Mouse (Mus musculus) liver, embryonic 13.5 days (tissue): ENCODE data around the gene Eif3k. TPM values are rescaled to one million over a fixed set of nuclear protein-coding genes. Genes with fewer than 3 reads are reported as not detected.

Experiments used
- ATAC-seq: fragments of 200-750 bp; cut with Nextera tagmentation; 2 replicates; pipeline ENCODE4 v1.8.0; 2017; ENCODE audit warnings: low read depth, mild to moderate bottlenecking, moderate number of reproducible peaks, moderate library complexity
- DNase-seq: peaks from one replicate; pipeline ENCODE4 v3.0.0; 2022
- H3K27ac ChIP-seq: fragments of 300-500 bp; sonication (generic); 2 replicates; pipeline ENCODE4 v1.5.1; 2015; ENCODE audit warnings: moderate library complexity, mild to moderate bottlenecking, inconsistent platforms
- H3K27me3 ChIP-seq: fragments of 300-500 bp; sonication (generic); 2 replicates; pipeline ENCODE4 v1.6.1; 2015; ENCODE audit warnings: mild to moderate bottlenecking, inconsistent platforms
- H3K36me3 ChIP-seq: fragments of 300-500 bp; sonication (generic); 2 replicates; pipeline ENCODE4 v1.6.1; 2015; ENCODE audit warnings: mild to moderate bottlenecking, inconsistent platforms
- H3K4me1 ChIP-seq: fragments of 300-500 bp; sonication (generic); replicated peaks from 2 replicates; pipeline ENCODE4 v1.6.1; 2015; ENCODE audit warnings: inconsistent platforms
- H3K4me2 ChIP-seq: fragments of 300-500 bp; sonication (generic); 2 replicates; pipeline ENCODE4 v1.6.1; 2015; ENCODE audit warnings: inconsistent platforms, mild to moderate bottlenecking, moderate library complexity
- H3K4me3 ChIP-seq: fragments of 300-500 bp; sonication (generic); replicated peaks from 2 replicates; pipeline ENCODE4 v1.5.1; 2015; ENCODE audit warnings: mild to moderate bottlenecking, inconsistent platforms
- H3K9ac ChIP-seq: fragments of 300-500 bp; sonication (generic); 2 replicates; pipeline ENCODE4 v1.6.1; 2015; ENCODE audit warnings: mild to moderate bottlenecking, inconsistent platforms
- H3K9me3 ChIP-seq: fragments of 300-500 bp; sonication (generic); replicated peaks from 2 replicates; pipeline ENCODE4 v1.6.1; 2016; ENCODE audit warnings: inconsistent platforms
- WGBS: fragments of 180-500 bp; shearing (Covaris S2); methylation state at CpG from one replicate; pipeline ENCODE4 v1.1.7; 2015; ENCODE audit not compliant: insufficient replicate concordance; 5-methylcytosine and 5-hydroxymethylcytosine counted together
- polyA plus RNA-seq: library from polyadenylated mRNA; unstranded; fragments of >200 nt; fragmentation: Nextera tagmentation; extraction: Ambion mirVana; gene quantifications from 2 replicates; pipeline ENCODE4 v1.2.1, GENCODE M21; 2015

The Eif3k gene
- polyA plus RNA-seq, 1 experiment from 2014 or later = 308 TPM

DNA sequence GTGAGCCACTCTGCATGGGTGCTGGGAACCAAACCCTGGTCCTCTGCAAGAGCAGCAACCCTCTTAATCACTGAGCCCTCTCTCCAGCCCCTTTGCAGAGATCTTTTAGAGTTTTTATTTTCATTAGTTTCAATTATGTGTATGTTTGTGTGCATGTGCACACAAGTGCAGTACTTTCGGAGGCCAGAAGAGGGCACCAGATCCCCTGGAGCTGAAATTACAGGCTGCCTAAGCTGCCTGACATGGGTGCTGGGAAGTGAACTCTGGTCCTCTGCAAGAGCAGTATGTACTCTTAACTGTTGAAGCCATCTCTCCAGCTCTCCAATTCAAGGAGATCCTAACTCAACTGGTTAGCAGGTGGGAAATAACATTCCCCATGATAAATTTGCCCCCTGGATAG, 33.3 kb upstream of the Eif3k start:
- Histone ChIP-seq H3K4me3 (no peak overlapping the region), H3K27me3 (peaks cover 36% of the 10 kb centered on the region), H3K4me2 (no peak overlapping the region), H3K9ac (no peak overlapping the region), H3K36me3 (no peaks in the 10 kb centered on the region), H3K9me3 (peaks cover 6% of the 10 kb centered on the region; the same call in 1 of the 2 replicates), H3K27ac (no peak overlapping the region), H3K4me1 (peaks cover 14% of the 10 kb centered on the region)
- ATAC-seq = no peak
- WGBS = 83% methylated on average over 1 of the region's 1 CpGs
- no peak for DNase-seq

GRCm38 (mm10) chr7:29008714-29009113, 27.1 kb upstream of the Eif3k start:
- Histone ChIP-seq H3K4me1 (peaks cover 20% of the 10 kb centered on the region), H3K27ac (no peak overlapping the region), H3K9me3 (no peaks in the 10 kb centered on the region), H3K9ac (no peak overlapping the region), H3K4me3 (no peak overlapping the region), H3K27me3 (peaks cover 7% of the 10 kb centered on the region; the same call in 1 of the 2 replicates), H3K4me2 (no peak overlapping the region), H3K36me3 (no peaks in the 10 kb centered on the region)
- DNase-seq (no peak), ATAC-seq (peak; percentile 23; the same call in 1 of the 2 replicates)
- 41% methylated on average over 9 of the region's 9 CpGs for WGBS

GRCm38 (mm10) chr7:29008171-29008570, 26.5 kb upstream of the Eif3k start:
- Histone ChIP-seq H3K36me3 (no peaks in the 10 kb centered on the region), H3K4me2 (no peak overlapping the region), H3K27me3 (peaks cover 7% of the 10 kb centered on the region; the same call in 1 of the 2 replicates), H3K27ac (no peak overlapping the region), H3K4me3 (no peak overlapping the region), H3K4me1 (peaks cover 25% of the 10 kb centered on the region), H3K9me3 (no peaks in the 10 kb centered on the region), H3K9ac (no peak overlapping the region)
- WGBS = 78% methylated on average over 10 of the region's 10 CpGs
- ATAC-seq (peak; percentile 10; the same call in 1 of the 2 replicates), DNase-seq (no peak)

GRCm38 (mm10) chr7:29007224-29008101, 25.8 kb upstream of the Eif3k start:
- no peak overlapping the region for H3K4me2 ChIP-seq
- no peaks in the 10 kb centered on the region for H3K36me3 ChIP-seq
- H3K27me3 ChIP-seq = peaks cover 7% of the 10 kb centered on the region; the same call in 1 of the 2 replicates
- ATAC-seq (no peak), DNase-seq (no peak)
- no peak overlapping the region for H3K4me3 ChIP-seq
- H3K27ac ChIP-seq = no peak overlapping the region
- no peak overlapping the region for H3K9ac ChIP-seq
- H3K4me1 ChIP-seq = peaks cover 30% of the 10 kb centered on the region
- 52% methylated on average over 9 of the region's 9 CpGs for WGBS
- no peaks in the 10 kb centered on the region for H3K9me3 ChIP-seq

DNA sequence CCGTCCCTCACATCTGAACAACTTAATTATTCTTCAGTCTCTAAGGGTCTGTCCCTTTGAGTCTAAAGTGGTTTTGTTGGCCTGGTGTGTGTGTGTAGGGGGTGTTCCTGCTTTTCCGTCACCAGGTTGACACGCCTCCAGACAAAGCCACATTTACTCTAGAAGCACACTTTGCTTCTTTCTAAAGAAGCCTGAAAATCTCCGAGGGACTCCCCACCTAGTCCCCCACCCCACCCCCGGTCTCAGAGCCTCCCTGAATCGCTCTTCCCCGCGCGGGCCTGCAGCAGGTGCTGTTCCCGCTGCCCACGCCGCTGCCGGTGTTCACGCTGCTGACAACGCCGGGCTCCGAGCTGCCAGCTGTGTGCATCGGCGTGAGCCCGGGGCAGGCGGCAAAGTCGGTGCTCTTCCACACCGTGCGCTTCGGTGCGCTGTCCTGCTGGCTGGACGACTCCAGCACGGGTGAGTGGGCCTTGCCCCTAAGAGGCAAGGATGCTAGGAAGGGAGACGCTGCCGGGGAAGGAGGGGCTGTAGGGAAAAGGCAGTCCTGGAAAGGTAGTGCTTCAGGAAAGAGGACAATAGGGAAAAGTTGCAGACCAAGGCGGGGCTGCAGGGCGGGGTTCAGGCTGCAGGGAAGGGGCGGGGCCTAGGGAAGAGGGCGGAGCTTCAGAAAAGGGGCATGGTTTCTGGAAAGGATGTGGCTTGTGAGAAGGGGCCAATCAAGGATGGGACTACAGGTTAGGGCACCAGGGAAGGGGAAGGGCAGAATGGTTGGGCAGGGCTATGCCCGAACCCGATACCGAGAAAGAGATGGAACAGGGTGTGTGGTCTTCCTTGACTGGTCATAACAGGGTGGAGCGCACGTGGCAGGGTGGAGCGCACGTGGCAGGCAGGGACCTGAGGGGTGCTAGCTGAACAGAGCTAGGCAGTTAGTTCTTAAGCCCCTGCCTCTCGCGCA, 19.3 kb upstream of the Eif3k start:
- peak overlapping the region; percentile 87 for H3K4me2 ChIP-seq
- no peaks in the 10 kb centered on the region for H3K9me3 ChIP-seq
- peak overlapping the region; percentile 71 for H3K27ac ChIP-seq
- ATAC-seq = peak; percentile 95
- H3K9ac ChIP-seq = peak overlapping the region; percentile 69
- peaks cover 3% of the 10 kb centered on the region; the same call in 1 of the 2 replicates for H3K36me3 ChIP-seq
- no peaks in the 10 kb centered on the region for H3K27me3 ChIP-seq
- WGBS = 5% methylated on average over 43 of the region's 43 CpGs
- peak; percentile 70 for DNase-seq
- peak overlapping the region; percentile 57 for H3K4me3 ChIP-seq
- H3K4me1 ChIP-seq = peaks cover 36% of the 10 kb centered on the region

- H3K4me1 ChIP-seq = peaks cover 9% of the 10 kb centered on the region; the same call in 1 of the 2 replicates
- H3K27ac ChIP-seq = no peak overlapping the region
- H3K27me3 ChIP-seq = no peaks in the 10 kb centered on the region
- DNase-seq = no peak
- 70% methylated on average over 3 of the region's 3 CpGs for WGBS
- no peak overlapping the region for H3K9ac ChIP-seq
- H3K9me3 ChIP-seq = no peaks in the 10 kb centered on the region
- no peak for ATAC-seq
- no peak overlapping the region for H3K4me2 ChIP-seq
- peaks cover 4% of the 10 kb centered on the region; the same call in 1 of the 2 replicates for H3K36me3 ChIP-seq
- no peak overlapping the region for H3K4me3 ChIP-seq
These were observed 11.7 kb upstream of the Eif3k start for GRCm38 (mm10) chr7:28993402-28993801.

GRCm38 (mm10) chr7:28992997-28993396, 11.3 kb upstream of the Eif3k start:
- DNase-seq (no peak), ATAC-seq (no peak)
- no peaks in the 10 kb centered on the region for H3K9me3 ChIP-seq
- H3K27ac ChIP-seq = no peak overlapping the region
- H3K36me3 ChIP-seq = peaks cover 4% of the 10 kb centered on the region
- no peak overlapping the region for H3K9ac ChIP-seq
- H3K4me3 ChIP-seq = no peak overlapping the region
- H3K4me1 ChIP-seq = peaks cover 9% of the 10 kb centered on the region; the same call in 1 of the 2 replicates
- WGBS = 77% methylated on average over 3 of the region's 3 CpGs
- no peaks in the 10 kb centered on the region for H3K27me3 ChIP-seq
- no peak overlapping the region for H3K4me2 ChIP-seq

DNA sequence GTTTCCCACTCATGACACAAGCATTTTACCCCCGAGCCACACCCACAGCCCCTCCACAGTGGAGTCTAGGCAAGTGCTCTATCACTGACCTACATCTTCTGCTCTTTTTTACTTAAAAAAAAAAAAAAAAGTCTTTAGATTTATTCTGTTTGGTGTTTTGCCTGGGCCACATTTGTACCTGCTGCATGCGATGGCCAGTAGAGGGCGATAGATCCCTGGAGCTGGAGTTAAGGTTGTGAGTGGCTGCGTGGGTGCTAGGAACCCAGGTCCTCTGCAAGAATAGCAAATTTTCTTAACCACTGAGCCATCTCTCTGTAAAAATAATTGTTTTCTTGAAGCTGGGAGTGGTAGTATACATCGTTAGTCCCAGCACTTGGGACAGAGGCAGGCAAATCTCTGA, 10.0 kb upstream of the Eif3k start:
- 78% methylated on average over 5 of the region's 5 CpGs for WGBS
- H3K4me1 ChIP-seq = peaks cover 9% of the 10 kb centered on the region; the same call in 1 of the 2 replicates
- H3K27ac ChIP-seq = no peak overlapping the region
- no peak overlapping the region for H3K4me3 ChIP-seq
- DNase-seq (no peak), ATAC-seq (no peak)
- H3K36me3 ChIP-seq = peaks cover 4% of the 10 kb centered on the region
- no peaks in the 10 kb centered on the region for H3K27me3 ChIP-seq
- no peak overlapping the region for H3K4me2 ChIP-seq
- H3K9ac ChIP-seq = no peak overlapping the region
- H3K9me3 ChIP-seq = no peaks in the 10 kb centered on the region

DNA sequence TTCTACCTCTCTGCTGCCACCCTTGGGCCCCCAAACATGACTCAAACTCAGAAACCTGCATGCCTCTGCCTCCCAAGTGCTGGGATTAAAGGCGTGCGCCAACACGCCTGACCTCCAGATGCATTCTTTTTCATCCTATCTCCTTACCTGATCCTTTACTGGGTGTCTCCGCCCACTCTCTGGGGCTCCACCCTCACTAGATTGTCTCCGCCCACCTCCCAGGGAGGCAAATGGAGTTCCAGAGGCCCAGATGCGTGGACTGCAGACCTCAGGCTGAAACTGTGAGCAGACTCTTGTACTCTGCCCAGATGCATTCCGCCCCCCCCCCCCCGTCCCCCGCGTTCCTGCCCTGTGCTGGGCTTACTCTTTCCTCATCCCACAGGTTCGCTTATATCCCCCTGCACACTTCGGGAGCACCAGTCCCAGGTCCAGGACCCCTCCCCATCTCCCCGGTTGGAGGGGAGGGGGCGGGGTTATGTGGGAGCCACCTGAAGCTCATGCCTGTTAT, 9.2 kb upstream of the Eif3k start:
- no peaks in the 10 kb centered on the region for H3K9me3 ChIP-seq
- H3K4me2 ChIP-seq = no peak overlapping the region
- no peaks in the 10 kb centered on the region; the same call in none of the 2 replicates for H3K36me3 ChIP-seq
- H3K9ac ChIP-seq = no peak overlapping the region
- peaks cover 9% of the 10 kb centered on the region; the same call in 1 of the 2 replicates for H3K4me1 ChIP-seq
- DNase-seq (no peak), ATAC-seq (0 out of 2 replicates have a peak, but pooled peaks have one; percentile 32)
- no peak overlapping the region for H3K27ac ChIP-seq
- H3K27me3 ChIP-seq = no peaks in the 10 kb centered on the region
- no peak overlapping the region for H3K4me3 ChIP-seq
- WGBS = 67% methylated on average over 14 of the region's 14 CpGs

DNA sequence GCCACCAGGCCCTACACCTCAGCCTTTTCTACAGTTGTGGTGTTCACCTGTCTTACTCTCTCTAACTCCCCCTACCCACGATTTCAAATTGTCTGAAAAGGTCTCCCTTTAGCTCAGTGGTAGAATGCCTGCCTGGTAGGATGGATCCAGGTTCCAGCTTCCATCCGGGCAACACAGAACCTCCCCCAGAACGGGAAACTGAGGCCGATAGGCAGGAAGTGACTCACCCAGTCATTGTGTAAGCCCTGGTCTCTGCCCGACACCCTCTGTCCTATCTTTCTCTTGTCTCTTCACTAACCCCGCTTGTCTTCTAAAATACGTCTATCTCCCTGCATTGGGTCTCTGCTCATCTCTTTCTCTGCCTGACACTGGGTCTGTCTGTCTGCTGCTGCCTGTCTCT, 3.5 kb upstream of the Eif3k start:
- H3K27ac ChIP-seq = no peak overlapping the region
- peaks cover 39% of the 10 kb centered on the region for H3K4me1 ChIP-seq
- WGBS = 55% methylated on average over 7 of the region's 7 CpGs
- no peak overlapping the region for H3K4me2 ChIP-seq
- no peak overlapping the region for H3K4me3 ChIP-seq
- H3K9ac ChIP-seq = no peak overlapping the region
- H3K36me3 ChIP-seq = no peaks in the 10 kb centered on the region; the same call in 1 of the 2 replicates
- ATAC-seq (no peak), DNase-seq (no peak)
- no peaks in the 10 kb centered on the region for H3K27me3 ChIP-seq
- H3K9me3 ChIP-seq = no peaks in the 10 kb centered on the region

GRCm38 (mm10) chr7:28984452-28984851, 2.8 kb upstream of the Eif3k start:
- no peak overlapping the region for H3K4me3 ChIP-seq
- ATAC-seq (no peak), DNase-seq (no peak)
- H3K27ac ChIP-seq = no peak overlapping the region
- no peak overlapping the region for H3K4me2 ChIP-seq
- no peaks in the 10 kb centered on the region for H3K27me3 ChIP-seq
- 83% methylated on average over 1 of the region's 1 CpGs for WGBS
- peaks cover 40% of the 10 kb centered on the region for H3K4me1 ChIP-seq
- peaks cover 5% of the 10 kb centered on the region for H3K36me3 ChIP-seq
- no peaks in the 10 kb centered on the region for H3K9me3 ChIP-seq
- H3K9ac ChIP-seq = no peak overlapping the region
